Mouse (Mus musculus) MEL (cell line): ENCODE results near the gene Zfpm1. TPM values are rescaled to one million over a fixed set of nuclear protein-coding genes. Genes with fewer than 3 reads are reported as not detected.

Experiments
- DNase-seq: peaks from one replicate; pipeline ENCODE4 v3.0.0; 2011; ENCODE audit warnings: low read depth, low spot score
- H3K27ac ChIP-seq: 2 replicates; pipeline ENCODE4 v1.5.1; 2012; ENCODE audit warnings: low read depth, mild to moderate bottlenecking, control low read depth, low read length, moderate library complexity; ENCODE audit not compliant: control insufficient read depth
- H3K27me3 ChIP-seq, 2 experiments: fragments of 150-350 bp in 1 of 2; sonication (generic) in 1 of 2; 2 replicates each; pipeline ENCODE4 v1.6.1; 2012; ENCODE audit warnings: low read length in 2 of 2, mild to moderate bottlenecking in 2 of 2, improper control_type of control experiment in 1 of 2, moderate library complexity in 1 of 2; ENCODE audit not compliant: insufficient read depth in 2 of 2, control insufficient read depth in 1 of 2
- H3K36me3 ChIP-seq, 2 experiments: 2 replicates each; pipeline ENCODE4 v1.6.1; 2012 to 2014; ENCODE audit warnings: low read length in 2 of 2, improper control_type of control experiment in 1 of 2, inconsistent platforms in 1 of 2, mild to moderate bottlenecking in 1 of 2; ENCODE audit not compliant: insufficient read depth in 2 of 2, control insufficient read depth in 1 of 2
- H3K4me1 ChIP-seq, 2 experiments: fragments of 150-350 bp in 1 of 2; sonication (generic) in 1 of 2; 2 replicates each; pipeline ENCODE4 v1.6.1; 2012; ENCODE audit warnings: low read length in 2 of 2, improper control_type of control experiment in 1 of 2, mild to moderate bottlenecking in 1 of 2; ENCODE audit not compliant: insufficient read depth in 2 of 2, control insufficient read depth in 1 of 2
- H3K4me3 ChIP-seq, 2 experiments: fragments of 150-350 bp in 1 of 2; sonication (generic) in 1 of 2; 2 replicates each; pipeline ENCODE4 v1.5.1; 2012; ENCODE audit warnings: low read depth in 2 of 2, low read length in 2 of 2, mild to moderate bottlenecking in 2 of 2, moderate library complexity in 2 of 2, control low read depth in 1 of 2, improper control_type of control experiment in 1 of 2; ENCODE audit not compliant: control insufficient read depth in 1 of 2, insufficient read depth in 1 of 2
- H3K79me2 ChIP-seq: 2 replicates; pipeline ENCODE4 v1.6.1; 2012; ENCODE audit warnings: mild to moderate bottlenecking, low read length, moderate library complexity; ENCODE audit not compliant: control insufficient read depth, poor library complexity, insufficient read depth
- H3K9ac ChIP-seq: 2 replicates; pipeline ENCODE4 v1.6.1; 2012; ENCODE audit warnings: low read depth, mild to moderate bottlenecking, control low read depth, low read length, moderate library complexity; ENCODE audit not compliant: control insufficient read depth, poor library complexity, severe bottlenecking
- H3K9me3 ChIP-seq: fragments of 150-350 bp; sonication (generic); replicated peaks from 2 replicates; pipeline ENCODE4 v1.6.1; 2012; ENCODE audit warnings: mild to moderate bottlenecking, low read length, improper control_type of control experiment, moderate library complexity; ENCODE audit not compliant: insufficient read depth
- BHLHE40 ChIP-seq: IDR thresholded peaks from 2 replicates; pipeline ENCODE4 v1.6.1; 2012; ENCODE audit warnings: low read depth, mild to moderate bottlenecking, inconsistent platforms, low read length, improper control_type of control experiment, borderline replicate concordance
- CTCF ChIP-seq, 3 experiments: IDR thresholded peaks in 2 of 3; conservative IDR thresholded peaks in 1 of 3; 2 replicates each; pipeline ENCODE4 v1.5.1; 2011 to 2012; ENCODE audit warnings: low read length in 3 of 3, low read depth in 2 of 3, mild to moderate bottlenecking in 2 of 3, improper control_type of control experiment in 1 of 3, inconsistent platforms in 1 of 3, mixed read lengths in 1 of 3, moderate library complexity in 1 of 3; ENCODE audit not compliant: control insufficient read depth in 1 of 3, insufficient read depth in 1 of 3, poor library complexity in 1 of 3, severe bottlenecking in 1 of 3
- ELF1 ChIP-seq: IDR thresholded peaks from 2 replicates; pipeline ENCODE4 v1.6.1; 2014; ENCODE audit warnings: low read depth, mild to moderate bottlenecking, inconsistent platforms, low read length, improper control_type of control experiment, moderate library complexity
- EP300 ChIP-seq, 2 experiments: IDR thresholded peaks; 2 replicates each; pipeline ENCODE4 v1.6.1; 2011; ENCODE audit warnings: improper control_type of control experiment in 2 of 2, low read length in 2 of 2, low read depth in 1 of 2, mild to moderate bottlenecking in 1 of 2
- ETS1 ChIP-seq: IDR thresholded peaks from 2 replicates; pipeline ENCODE4 v1.6.1; 2012; ENCODE audit warnings: low read depth, mild to moderate bottlenecking, inconsistent platforms, low read length, improper control_type of control experiment, moderate library complexity
- GABPA ChIP-seq: IDR thresholded peaks from 2 replicates; pipeline ENCODE4 v1.6.1; 2012; ENCODE audit warnings: low read depth, mild to moderate bottlenecking, inconsistent platforms, low read length, improper control_type of control experiment, moderate library complexity
- GATA1 ChIP-seq: IDR thresholded peaks from 2 replicates; pipeline ENCODE4 v1.6.1; 2011; ENCODE audit warnings: low read depth, low read length, improper control_type of control experiment
- HCFC1 ChIP-seq: IDR thresholded peaks from 2 replicates; pipeline ENCODE4 v1.6.1; 2012; ENCODE audit warnings: low read depth, mild to moderate bottlenecking, inconsistent platforms, low read length, improper control_type of control experiment, moderate library complexity
- KAT2A ChIP-seq: conservative IDR thresholded peaks from 2 replicates; pipeline ENCODE4 v1.6.1; 2012; ENCODE audit warnings: low read depth, low read length, improper control_type of control experiment, inconsistent platforms
- MAX ChIP-seq: IDR thresholded peaks from 2 replicates; pipeline ENCODE4 v1.6.1; 2011; ENCODE audit warnings: low read length, improper control_type of control experiment
- MAZ ChIP-seq: IDR thresholded peaks from 2 replicates; pipeline ENCODE4 v1.6.1; 2012; ENCODE audit warnings: low read depth, mild to moderate bottlenecking, inconsistent platforms, low read length, improper control_type of control experiment
- MXI1 ChIP-seq: IDR thresholded peaks from 2 replicates; pipeline ENCODE4 v1.6.1; 2011; ENCODE audit warnings: mild to moderate bottlenecking, low read depth, low read length, improper control_type of control experiment
- MYB ChIP-seq: IDR thresholded peaks from 2 replicates; pipeline ENCODE4 v1.6.1; 2011; ENCODE audit warnings: mild to moderate bottlenecking, low read depth, low read length, improper control_type of control experiment
- MYC ChIP-seq: IDR thresholded peaks from 2 replicates; pipeline ENCODE4 v1.6.1; 2011; ENCODE audit warnings: low read depth, mild to moderate bottlenecking, low read length, improper control_type of control experiment, moderate library complexity
- NELFE ChIP-seq: IDR thresholded peaks from 2 replicates; pipeline ENCODE4 v1.6.1; 2011; ENCODE audit warnings: low read depth, low read length, improper control_type of control experiment
- NRF1 ChIP-seq: IDR thresholded peaks from 2 replicates; pipeline ENCODE4 v1.6.1; 2014; ENCODE audit warnings: low read depth, mild to moderate bottlenecking, inconsistent platforms, low read length, improper control_type of control experiment, moderate library complexity; ENCODE audit not compliant: poor library complexity, insufficient read depth, severe bottlenecking
- POLR2A ChIP-seq, 2 experiments: IDR thresholded peaks; 2 replicates each; pipeline ENCODE4 v1.6.1; 2011 to 2012; ENCODE audit warnings: low read length in 2 of 2, mild to moderate bottlenecking in 2 of 2, control low read depth in 1 of 2, improper control_type of control experiment in 1 of 2, low read depth in 1 of 2, moderate library complexity in 1 of 2; ENCODE audit not compliant: control insufficient read depth in 1 of 2, insufficient read depth in 1 of 2, poor library complexity in 1 of 2
- POLR2AphosphoS5 ChIP-seq: IDR thresholded peaks from 2 replicates; pipeline ENCODE4 v1.6.1; 2012; ENCODE audit warnings: low read depth, borderline replicate concordance, mild to moderate bottlenecking, inconsistent platforms, low read length, moderate library complexity, mixed read lengths
- RAD21 ChIP-seq: IDR thresholded peaks from 2 replicates; pipeline ENCODE4 v1.6.1; 2011; ENCODE audit warnings: mild to moderate bottlenecking, low read depth, low read length, improper control_type of control experiment
- SIN3A ChIP-seq: IDR thresholded peaks from 2 replicates; pipeline ENCODE4 v1.6.1; 2012; ENCODE audit warnings: low read length, improper control_type of control experiment, inconsistent platforms
- SMC3 ChIP-seq: IDR thresholded peaks from 2 replicates; pipeline ENCODE4 v1.6.1; 2011; ENCODE audit warnings: low read depth, low read length, improper control_type of control experiment
- TBP ChIP-seq: IDR thresholded peaks from 2 replicates; pipeline ENCODE4 v1.8.0; 2011; ENCODE audit warnings: low read depth, low read length, improper control_type of control experiment
- TCF12 ChIP-seq: IDR thresholded peaks from 2 replicates; pipeline ENCODE4 v1.6.1; 2014; ENCODE audit warnings: low read depth, mild to moderate bottlenecking, inconsistent platforms, low read length, improper control_type of control experiment, moderate library complexity
- UBTF ChIP-seq: IDR thresholded peaks from 2 replicates; pipeline ENCODE4 v1.6.1; 2012; ENCODE audit warnings: low read depth, mild to moderate bottlenecking, inconsistent platforms, low read length, improper control_type of control experiment, moderate library complexity, borderline replicate concordance; ENCODE audit not compliant: insufficient read depth
- USF1 ChIP-seq: IDR thresholded peaks from 2 replicates; pipeline ENCODE4 v1.6.1; 2014; ENCODE audit warnings: low read depth, mild to moderate bottlenecking, inconsistent platforms, low read length, improper control_type of control experiment, moderate library complexity
- USF2 ChIP-seq, 2 experiments: IDR thresholded peaks; 2 replicates each; pipeline ENCODE4 v1.6.1; 2011 to 2012; ENCODE audit warnings: improper control_type of control experiment in 2 of 2, low read length in 2 of 2, borderline replicate concordance in 1 of 2, inconsistent platforms in 1 of 2, low read depth in 1 of 2, mild to moderate bottlenecking in 1 of 2; ENCODE audit not compliant: insufficient read depth in 1 of 2
- ZKSCAN1 ChIP-seq: IDR thresholded peaks from 2 replicates; pipeline ENCODE4 v1.6.1; 2012; ENCODE audit warnings: low read depth, mild to moderate bottlenecking, inconsistent platforms, low read length, improper control_type of control experiment, moderate library complexity
- ZMIZ1 ChIP-seq: IDR thresholded peaks from 2 replicates; pipeline ENCODE4 v1.6.1; 2012; ENCODE audit warnings: low read depth, mild to moderate bottlenecking, inconsistent platforms, low read length, improper control_type of control experiment, moderate library complexity
- polyA plus RNA-seq, 2 experiments: library from polyadenylated mRNA; stranded (reverse) in 1 of 2; unstranded in 1 of 2; fragments of >175 nt in 1 of 2; fragments of >200 nt in 1 of 2; gene quantifications; 2 replicates each; pipeline versions ENCODE4 v1.2.1 to v1.2.4; 2012; ENCODE audit warnings: low replicate concordance in 2 of 2, low read depth in 1 of 2; ENCODE audit not compliant: insufficient read length in 2 of 2, insufficient read depth in 1 of 2, missing spikeins in 1 of 2
- total RNA-seq: library from RNA; depleted of rRNA; stranded (reverse); fragments of 300-350 nt; gene quantifications from 2 replicates; pipeline ENCODE4 v1.2.3, GENCODE M21; 2012

The Zfpm1 gene
- total and polyA plus RNA-seq, 3 experiments, result 133 to 343 (median 260) TPM

DNA sequence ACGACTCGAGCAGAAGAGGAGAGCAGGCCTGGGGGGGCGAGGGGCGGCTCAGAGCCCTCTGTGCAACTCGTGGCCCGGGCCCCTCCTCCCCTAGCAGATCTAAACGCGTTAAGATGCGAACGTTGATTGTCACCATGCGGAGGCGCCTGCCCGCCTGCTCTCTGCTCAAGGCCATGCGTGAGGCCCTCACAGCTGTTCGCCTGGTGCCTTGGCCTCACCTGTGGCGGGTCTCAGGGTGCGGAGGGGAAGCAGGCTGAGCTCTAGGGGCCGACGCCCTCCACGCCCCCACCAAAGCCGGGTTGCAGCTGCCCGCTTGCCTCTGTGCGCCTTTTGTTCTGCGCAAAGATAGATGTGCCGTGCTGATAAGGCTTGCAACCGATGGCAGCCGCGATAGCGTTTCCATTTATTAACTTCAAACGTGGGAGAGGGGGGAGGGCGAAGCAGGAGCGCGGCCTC lies 2.3 kb downstream of the Zfpm1 start:
- Histone ChIP-seq H3K36me3 (peaks cover 0 to 43% of the 10 kb centered on the region in 2 experiments; a peak in 3 of 4 replicates), H3K79me2 (peaks cover 75% of the 10 kb centered on the region), H3K4me1 (peaks cover 14 to 49% of the 10 kb centered on the region in 2 experiments; a peak in 3 of 4 replicates), H3K4me3 (peak overlapping the region; percentile 75 to 87), H3K9ac (peak overlapping the region; percentile 92), H3K27ac (peak overlapping the region; percentile 91), H3K9me3 (no peaks in the 10 kb centered on the region), H3K27me3 (no peaks in the 10 kb centered on the region)
- TF ChIP-seq MAX, result peak; percentile 41
- no peak for TF ChIP-seq RAD21
- TF ChIP-seq BHLHE40, result 0 out of 2 replicates have a peak, but pooled peaks have one; percentile 2
- no peak for TF ChIP-seq NRF1
- TF ChIP-seq NELFE, result peak; percentile 30; the same call in 1 of the 2 replicates
- TF ChIP-seq SMC3, result 0 out of 2 replicates have a peak, but pooled peaks have one; percentile 6
- peak; percentile 11 to 50; a peak in 1 of 4 replicates for TF ChIP-seq POLR2A (IDR thresholded peaks at IDR 0.05; ENCODE audit: control insufficient read depth in 1 of 2, insufficient read depth in 1 of 2, low read depth in 1 of 2, low read length in 2 of 2, poor library complexity in 1 of 2)
- peak; percentile 83 for DNase-seq

DNA sequence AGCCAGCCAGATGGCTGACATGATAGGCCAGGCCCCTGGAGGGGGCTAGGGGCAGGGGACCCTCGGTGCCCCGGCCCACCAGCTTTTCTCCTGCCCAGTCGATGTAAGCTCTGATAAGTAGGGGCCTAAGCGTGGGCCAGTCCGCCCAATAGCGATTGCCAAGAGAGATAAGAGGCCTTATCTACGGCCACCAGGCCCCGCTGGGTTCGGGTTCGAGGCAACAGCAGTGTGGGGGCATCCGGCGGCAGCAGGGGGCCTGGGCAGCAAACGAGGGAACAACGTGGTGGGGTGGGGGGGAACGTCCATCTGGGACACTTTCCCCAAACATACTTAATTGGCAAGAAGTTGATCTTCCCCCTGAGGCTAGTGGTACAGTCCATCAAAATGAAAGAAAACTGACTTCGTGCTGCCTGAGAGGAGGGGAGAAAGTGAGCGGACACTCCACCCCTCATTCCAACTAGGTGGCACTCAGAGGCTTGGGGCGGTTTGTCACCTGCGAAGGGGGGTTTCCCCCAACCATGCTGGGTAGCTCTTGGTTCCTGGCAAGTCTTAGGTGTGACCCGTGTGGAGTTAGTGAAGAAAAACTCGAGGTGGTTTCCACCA lies 2.8 kb downstream of the Zfpm1 start:
- Histone ChIP-seq H3K79me2 (peaks cover 81% of the 10 kb centered on the region), H3K4me1 (peaks cover 14 to 55% of the 10 kb centered on the region in 2 experiments; a peak in 3 of 4 replicates), H3K4me3 (peak overlapping the region; percentile 75 to 87), H3K9ac (peak overlapping the region; percentile 92), H3K36me3 (peaks cover 0 to 48% of the 10 kb centered on the region in 2 experiments; a peak in 3 of 4 replicates), H3K9me3 (no peaks in the 10 kb centered on the region), H3K27ac (peak overlapping the region; percentile 91), H3K27me3 (no peaks in the 10 kb centered on the region)
- peak; percentile 96 for DNase-seq
- peak; percentile 87 for TF ChIP-seq MYC
- TF ChIP-seq ELF1, result no peak
- TF ChIP-seq NELFE, result peak; percentile 52
- TF ChIP-seq KAT2A, result no peak; the same call in 1 of the 2 replicates
- TF ChIP-seq POLR2AphosphoS5, result no peak
- peak; percentile 86 to 94 for TF ChIP-seq EP300 (IDR thresholded peaks at IDR 0.05; ENCODE audit: low read depth in 1 of 2, low read length in 2 of 2)
- TF ChIP-seq SMC3, result 0 out of 2 replicates have a peak, but pooled peaks have one; percentile 9
- peak; percentile 59; the same call in 1 of the 2 replicates for TF ChIP-seq MXI1
- TF ChIP-seq CTCF (IDR thresholded peaks at IDR 0.05 in 2 of 3, conservative IDR thresholded peaks at IDR 0.05 in 1 of 3; ENCODE audit: control insufficient read depth in 1 of 3, insufficient read depth in 1 of 3, low read depth in 2 of 3, low read length in 3 of 3, poor library complexity in 1 of 3, severe bottlenecking in 1 of 3), result no peak
- no peak for TF ChIP-seq ZKSCAN1
- TF ChIP-seq USF1, result no peak
- TF ChIP-seq ZMIZ1, result 0 out of 2 replicates have a peak, but pooled peaks have one; percentile 64
- peak; percentile 21 to 31; a peak in 1 of 4 replicates for TF ChIP-seq POLR2A (IDR thresholded peaks at IDR 0.05; ENCODE audit: control insufficient read depth in 1 of 2, insufficient read depth in 1 of 2, low read depth in 1 of 2, low read length in 2 of 2, poor library complexity in 1 of 2)
- peak; percentile 70 for TF ChIP-seq TBP
- no peak; the same call in none of the 2 replicates for TF ChIP-seq MYB
- TF ChIP-seq TCF12, result peak; percentile 95
- peak; percentile 93 for TF ChIP-seq GATA1
- no peak for TF ChIP-seq UBTF
- TF ChIP-seq NRF1, result no peak
- TF ChIP-seq MAZ, result peak; percentile 97
- no peak for TF ChIP-seq RAD21
- TF ChIP-seq HCFC1, result peak; percentile 64
- TF ChIP-seq ETS1, result peak; percentile 89
- TF ChIP-seq SIN3A, result peak; percentile 82
- no peak for TF ChIP-seq USF2 (IDR thresholded peaks at IDR 0.05; ENCODE audit: borderline replicate concordance in 1 of 2, insufficient read depth in 1 of 2, low read depth in 1 of 2, low read length in 2 of 2)
- no peak; the same call in 1 of the 2 replicates for TF ChIP-seq GABPA
